Mouse (Mus musculus): ENCODE measurements around the gene Sdccag8. TPM values are rescaled to one million over a fixed set of nuclear protein-coding genes. Genes with fewer than 3 reads are reported as not detected.

The Sdccag8 gene
- total and polyA plus RNA-seq, 2 experiments from 2014 or later, result 5.9 to 8.1 TPM

DNA sequence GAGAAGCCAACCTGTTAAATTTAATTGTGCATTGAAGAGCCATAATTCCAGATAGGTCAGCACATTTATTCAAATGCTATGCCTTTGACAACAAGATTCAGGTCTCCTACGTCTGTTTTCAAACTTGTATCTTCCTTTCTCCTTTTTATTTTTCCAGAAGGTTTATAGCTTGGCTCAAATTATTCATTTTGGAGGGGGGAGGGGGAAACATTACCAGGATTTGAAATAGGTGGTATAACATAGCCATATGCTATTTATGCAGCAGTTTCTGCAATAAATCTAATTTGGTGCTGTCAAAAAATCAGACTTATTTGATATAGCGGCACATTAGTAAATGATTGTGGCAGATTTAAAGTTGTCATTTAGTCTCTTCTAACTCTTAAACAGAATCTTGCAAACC lies 116.1 kb downstream of the Sdccag8 start:
- Histone ChIP-seq H3K4me2 (ENCODE audit: low read depth, low read length) (no peak overlapping the region), H3K36me3 (replicated peaks; ENCODE audit: control insufficient read depth, insufficient read depth, low read length) (no peaks in the 10 kb centered on the region), H3K4me1 (ENCODE audit: control insufficient read depth, insufficient read depth) (no peaks in the 10 kb centered on the region), H3K9ac (replicated peaks; ENCODE audit: low read depth, low read length) (no peak overlapping the region), H3K27ac (ENCODE audit: low read depth) (no peak overlapping the region), H3K9me3 (replicated peaks; ENCODE audit: control insufficient read depth, low read length) (no peaks in the 10 kb centered on the region), H3K4me3 (ENCODE audit: low read depth, low read length) (no peak overlapping the region), H3K27me3 (ENCODE audit: control insufficient read depth, insufficient read depth, low read length) (no peaks in the 10 kb centered on the region)
- TF ChIP-seq CTCF (IDR thresholded peaks at IDR 0.05; ENCODE audit: low read depth), result no peak
- TF ChIP-seq EP300 (IDR thresholded peaks at IDR 0.05; ENCODE audit: low read depth), result no peak
- WGBS, result 88% methylated on average over 2 of the region's 2 CpGs
- ATAC-seq (ENCODE audit: insufficient read depth, low read depth), result no peak
- DNase-seq (ENCODE audit: low spot score), result no peak

DNA sequence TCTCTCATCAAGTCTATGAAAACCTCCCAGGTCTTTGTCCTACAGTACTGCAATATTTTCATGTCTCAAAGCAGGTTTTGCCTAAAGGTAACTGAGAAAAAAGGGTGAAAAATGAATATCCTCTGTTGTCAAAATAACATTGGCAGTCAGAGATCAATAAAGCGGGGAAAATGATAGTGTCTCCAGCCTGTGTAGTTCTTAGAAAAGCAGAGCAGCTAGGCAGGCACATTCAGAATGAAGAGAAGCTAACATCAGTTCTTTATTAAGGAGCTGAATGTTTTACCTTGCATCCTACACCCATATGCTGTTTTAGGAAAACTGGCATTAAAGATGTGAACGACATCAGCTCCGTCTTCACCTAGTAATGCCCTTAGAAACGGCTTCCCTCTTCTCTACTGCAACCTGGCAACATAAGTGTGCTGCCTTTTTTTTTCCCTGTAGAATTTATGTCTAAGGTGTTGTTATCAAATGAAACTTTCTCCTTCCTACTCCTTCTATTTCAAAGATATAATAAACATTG lies 116.6 kb downstream of the Sdccag8 start:
- TF ChIP-seq EP300 (IDR thresholded peaks at IDR 0.05; ENCODE audit: low read depth) (no peak), CTCF (IDR thresholded peaks at IDR 0.05; ENCODE audit: low read depth) (no peak)
- H3K27me3 ChIP-seq (ENCODE audit: control insufficient read depth, insufficient read depth, low read length), result no peaks in the 10 kb centered on the region
- no peak overlapping the region for H3K4me3 ChIP-seq (ENCODE audit: low read depth, low read length)
- H3K4me2 ChIP-seq (ENCODE audit: low read depth, low read length), result no peak overlapping the region
- ATAC-seq (ENCODE audit: insufficient read depth, low read depth), result no peak
- H3K27ac ChIP-seq (ENCODE audit: low read depth), result no peak overlapping the region
- WGBS, result 84% methylated on average over 4 of the region's 4 CpGs
- no peaks in the 10 kb centered on the region for H3K4me1 ChIP-seq (ENCODE audit: control insufficient read depth, insufficient read depth)
- H3K9me3 ChIP-seq (replicated peaks; ENCODE audit: control insufficient read depth, low read length), result no peaks in the 10 kb centered on the region
- H3K36me3 ChIP-seq (replicated peaks; ENCODE audit: control insufficient read depth, insufficient read depth, low read length), result no peaks in the 10 kb centered on the region
- DNase-seq (ENCODE audit: low spot score), result no peak
- no peak overlapping the region for H3K9ac ChIP-seq (replicated peaks; ENCODE audit: low read depth, low read length)

DNA sequence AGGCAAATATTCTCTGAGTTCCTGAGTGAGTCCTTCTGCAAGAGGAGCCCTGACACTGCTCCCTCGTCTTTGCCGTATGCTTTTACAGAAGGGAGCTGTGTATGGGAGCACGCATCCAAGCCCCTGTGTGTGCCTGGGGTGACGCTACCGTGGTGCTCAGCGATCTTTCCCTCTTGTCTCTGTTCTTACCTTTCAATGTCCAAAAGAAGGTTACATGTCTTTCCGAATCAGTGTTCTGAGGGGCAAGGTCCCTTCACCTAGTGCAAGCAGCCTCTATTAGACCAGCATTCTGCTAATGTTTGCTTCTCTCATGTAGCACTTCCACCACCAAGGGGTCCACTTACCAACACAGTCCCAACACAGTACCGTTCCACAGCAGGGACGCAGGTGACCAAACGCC lies 117.1 kb downstream of the Sdccag8 start:
- Histone ChIP-seq H3K4me2 (ENCODE audit: low read depth, low read length) (no peak overlapping the region), H3K27ac (ENCODE audit: low read depth) (no peak overlapping the region), H3K36me3 (replicated peaks; ENCODE audit: control insufficient read depth, insufficient read depth, low read length) (no peaks in the 10 kb centered on the region), H3K9me3 (replicated peaks; ENCODE audit: control insufficient read depth, low read length) (no peaks in the 10 kb centered on the region), H3K27me3 (ENCODE audit: control insufficient read depth, insufficient read depth, low read length) (no peaks in the 10 kb centered on the region), H3K9ac (replicated peaks; ENCODE audit: low read depth, low read length) (no peak overlapping the region), H3K4me1 (ENCODE audit: control insufficient read depth, insufficient read depth) (no peaks in the 10 kb centered on the region), H3K4me3 (ENCODE audit: low read depth, low read length) (no peak overlapping the region)
- WGBS, result 83% methylated on average over 10 of the region's 10 CpGs
- no peak for DNase-seq (ENCODE audit: low spot score)
- ATAC-seq (ENCODE audit: insufficient read depth, low read depth), result no peak
- TF ChIP-seq CTCF (IDR thresholded peaks at IDR 0.05; ENCODE audit: low read depth), result no peak
- no peak for TF ChIP-seq EP300 (IDR thresholded peaks at IDR 0.05; ENCODE audit: low read depth)

DNA sequence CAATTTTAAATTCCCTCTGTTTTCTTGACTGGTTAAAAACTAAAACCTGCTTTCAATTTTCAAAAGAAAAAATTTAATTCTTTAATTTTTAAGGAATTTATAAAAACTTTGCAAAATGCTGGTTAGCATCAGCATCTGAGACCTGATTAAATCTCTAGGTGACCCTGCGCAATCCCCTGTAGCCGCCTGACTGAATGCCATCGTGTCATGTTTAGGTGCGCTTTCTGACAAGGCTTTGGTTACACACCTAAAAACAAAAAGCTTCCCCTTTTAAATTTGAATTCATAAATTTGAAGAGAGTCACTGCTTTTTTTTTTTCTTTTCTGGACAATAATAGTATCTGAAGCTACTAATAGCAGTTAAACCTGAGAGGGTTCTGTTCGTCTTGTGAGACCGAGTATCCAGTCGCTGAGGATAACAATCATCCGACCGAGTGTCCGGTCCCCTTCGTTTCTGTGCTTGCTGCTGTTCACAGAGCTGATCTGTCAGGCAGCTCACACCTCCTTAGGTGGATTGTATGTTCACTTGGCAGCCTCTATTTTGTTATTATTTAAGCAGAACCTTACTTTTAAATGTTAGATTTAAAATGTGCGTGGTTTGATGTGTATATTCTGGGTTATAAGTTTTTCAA lies 118.0 kb downstream of the Sdccag8 start:
- Histone ChIP-seq H3K27ac (ENCODE audit: low read depth) (no peak overlapping the region), H3K4me1 (ENCODE audit: control insufficient read depth, insufficient read depth) (no peaks in the 10 kb centered on the region), H3K4me2 (ENCODE audit: low read depth, low read length) (no peak overlapping the region), H3K9ac (replicated peaks; ENCODE audit: low read depth, low read length) (no peak overlapping the region), H3K36me3 (replicated peaks; ENCODE audit: control insufficient read depth, insufficient read depth, low read length) (no peaks in the 10 kb centered on the region), H3K9me3 (replicated peaks; ENCODE audit: control insufficient read depth, low read length) (no peaks in the 10 kb centered on the region), H3K27me3 (ENCODE audit: control insufficient read depth, insufficient read depth, low read length) (no peaks in the 10 kb centered on the region), H3K4me3 (ENCODE audit: low read depth, low read length) (no peak overlapping the region)
- TF ChIP-seq EP300 (IDR thresholded peaks at IDR 0.05; ENCODE audit: low read depth) (no peak), CTCF (IDR thresholded peaks at IDR 0.05; ENCODE audit: low read depth) (no peak)
- DNase-seq (ENCODE audit: low spot score) (no peak), ATAC-seq (ENCODE audit: insufficient read depth, low read depth) (no peak)
- WGBS, result 85% methylated on average over 12 of the region's 12 CpGs

DNA sequence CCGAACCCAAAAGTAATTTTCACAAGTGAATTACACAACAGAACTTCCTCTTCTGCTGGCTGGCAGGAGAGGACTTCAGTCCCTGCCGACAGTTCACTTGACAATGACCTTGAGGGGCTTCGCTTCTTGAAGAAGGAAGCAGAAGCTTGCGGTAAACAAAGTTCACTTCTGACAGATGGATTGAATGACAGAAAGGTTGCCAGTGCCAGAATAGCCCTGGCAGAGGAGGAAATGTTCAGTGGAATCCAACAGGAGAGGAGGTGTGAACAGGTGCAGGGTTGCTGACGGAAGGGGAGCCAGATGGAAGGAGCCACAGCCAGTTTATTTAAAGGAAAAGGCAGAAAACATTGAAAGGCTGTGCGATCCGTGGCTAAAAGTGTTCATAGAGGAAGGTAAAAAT lies 118.9 kb downstream of the Sdccag8 start:
- no peak overlapping the region for H3K27ac ChIP-seq (ENCODE audit: low read depth)
- WGBS, result 52% methylated on average over 7 of the region's 7 CpGs
- no peak overlapping the region for H3K9ac ChIP-seq (replicated peaks; ENCODE audit: low read depth, low read length)
- H3K9me3 ChIP-seq (replicated peaks; ENCODE audit: control insufficient read depth, low read length), result no peaks in the 10 kb centered on the region
- DNase-seq (ENCODE audit: low spot score) (no peak), ATAC-seq (ENCODE audit: insufficient read depth, low read depth) (no peak)
- H3K36me3 ChIP-seq (replicated peaks; ENCODE audit: control insufficient read depth, insufficient read depth, low read length), result no peaks in the 10 kb centered on the region
- no peak overlapping the region for H3K4me3 ChIP-seq (ENCODE audit: low read depth, low read length)
- H3K27me3 ChIP-seq (ENCODE audit: control insufficient read depth, insufficient read depth, low read length), result no peaks in the 10 kb centered on the region
- no peak overlapping the region for H3K4me2 ChIP-seq (ENCODE audit: low read depth, low read length)
- no peaks in the 10 kb centered on the region for H3K4me1 ChIP-seq (ENCODE audit: control insufficient read depth, insufficient read depth)
- TF ChIP-seq EP300 (IDR thresholded peaks at IDR 0.05; ENCODE audit: low read depth) (no peak), CTCF (IDR thresholded peaks at IDR 0.05; ENCODE audit: low read depth) (no peak)

Data from heart, postnatal 0 days (tissue).